19 mouse cellular contexts compared by ENCODE assay signal in the genomic region with DNA sequence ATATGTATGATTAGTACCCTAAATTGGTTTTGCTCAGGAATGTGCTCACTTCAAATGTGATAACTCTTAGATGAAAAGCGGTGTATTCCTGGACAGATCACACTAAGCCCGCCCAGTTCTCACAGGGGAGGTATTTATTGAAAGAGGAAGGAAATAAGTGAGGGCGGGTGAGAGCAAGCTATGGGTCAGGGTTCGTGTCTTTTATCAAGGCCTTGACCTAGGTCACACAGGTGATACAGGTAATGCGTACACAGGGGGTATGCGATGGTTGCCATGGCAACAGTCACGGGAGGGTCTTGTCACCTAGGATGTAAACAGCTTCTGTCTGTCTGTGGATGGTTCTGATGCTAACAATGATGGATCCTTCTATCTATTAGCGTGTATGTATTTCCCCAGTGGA.
A peak's percentile ranks its signal among the peaks of the same experiment; 100 is the strongest.
DNase-seq lines count a peak whose midpoint lies in the region; ATAC-seq and TF ChIP-seq lines count a peak whose summit lies in the region.
"Had no signal": no experiment of that assay in that cellular context is flagged by ENCODE, and none has a peak within 500 bp of the region (broad histone marks: within the 10 kb centered on the region; RNA-seq: fewer than 3 reads in every experiment).

No protein-coding gene starts in this region.

- 0 out of 2 replicates have a peak, but pooled peaks cover 4% of the 10 kb centered on the region for H3K27me3 ChIP-seq in liver, embryonic 12.5 days (replicated peaks)
- H3K27me3 ChIP-seq in intestine, postnatal 0 days (replicated peaks; ENCODE audit: control insufficient read depth, insufficient read depth, low read length) = no peaks in the 10 kb centered on the region
- H3K27me3 ChIP-seq in midbrain, embryonic 13.5 days = no peaks in the 10 kb centered on the region
- H3K27me3 ChIP-seq: embryonic facial prominence, embryonic 13.5 days; limb, embryonic 13.5 days had no signal

- no peaks in the 10 kb centered on the region for H3K9me3 ChIP-seq in liver, embryonic 12.5 days (replicated peaks)
- H3K9me3 ChIP-seq in ES-E14 (ENCODE audit: control insufficient read depth, insufficient read depth, low read depth, low read length) = no peaks in the 10 kb centered on the region
- no peaks in the 10 kb centered on the region for H3K9me3 ChIP-seq in intestine, postnatal 0 days (ENCODE audit: control insufficient read depth)
- no peaks in the 10 kb centered on the region for H3K9me3 ChIP-seq in midbrain, embryonic 13.5 days
- H3K9me3 ChIP-seq: limb, embryonic 13.5 days had no signal

- no peak for TF ChIP-seq CTCF in intestine, postnatal 0 days (IDR thresholded peaks at IDR 0.05; ENCODE audit: low read depth)

- WGBS in liver, embryonic 12.5 days (ENCODE audit: insufficient replicate concordance) = 56% methylated on average over 8 of the region's 8 CpGs
- WGBS in intestine, postnatal 0 days = 40% methylated on average over 8 of the region's 8 CpGs
- WGBS in midbrain, embryonic 13.5 days = 90% methylated on average over 8 of the region's 8 CpGs

- 0 out of 2 replicates have a peak, but pooled peaks have one; percentile 25 for ATAC-seq in liver, embryonic 12.5 days
- ATAC-seq in intestine, postnatal 0 days = no peak
- ATAC-seq in midbrain, embryonic 13.5 days = no peak
- ATAC-seq: forebrain, embryonic 14.5 days; hindbrain, embryonic 16.5 days had no signal

- H3K4me2 ChIP-seq in liver, embryonic 12.5 days = no peak overlapping the region
- H3K4me2 ChIP-seq in intestine, postnatal 0 days (replicated peaks; ENCODE audit: low read depth) = 0 out of 2 replicates have a peak overlapping the region, but pooled peaks have one; percentile 54
- H3K4me2 ChIP-seq in midbrain, embryonic 13.5 days (replicated peaks) = no peak overlapping the region
- H3K4me2 ChIP-seq: embryonic facial prominence, embryonic 13.5 days; limb, embryonic 13.5 days had no signal

- peaks cover 53% of the 10 kb centered on the region for H3K4me1 ChIP-seq in liver, embryonic 12.5 days
- H3K4me1 ChIP-seq in ES-E14 (ENCODE audit: control insufficient read depth in 2 of 2, insufficient read depth in 2 of 2, low read length in 2 of 2, poor library complexity in 1 of 2) = peaks cover 12 to 30% of the 10 kb centered on the region in 2 experiments; a peak in 3 of 4 replicates
- 0 out of 2 replicates have a peak, but pooled peaks cover 13% of the 10 kb centered on the region for H3K4me1 ChIP-seq in intestine, postnatal 0 days (replicated peaks; ENCODE audit: control insufficient read depth, insufficient read depth, low read length)
- H3K4me1 ChIP-seq in midbrain, embryonic 13.5 days (replicated peaks) = no peaks in the 10 kb centered on the region

- DNase-seq in liver (no peak), ES-E14 (ENCODE audit: low read depth, low spot score) (no peak)
- no peak for DNase-seq in lung, postnatal 4 days
- no peak for DNase-seq in right cerebral cortex, adult 18-20 months
- DNase-seq: adrenal gland, adult 2 months; cerebellum, adult 9-10 months; gastrocnemius, postnatal 36 days; heart, postnatal 4 days; kidney, adult 18-20 months; lung, postnatal 14 days; thymus, postnatal 36 days had no signal

- H3K4me3 ChIP-seq in liver, embryonic 12.5 days = no peak overlapping the region
- no peak overlapping the region for H3K4me3 ChIP-seq in ES-E14 (ENCODE audit: insufficient read depth in 1 of 2, low read depth in 1 of 2, low read length in 2 of 2, poor library complexity in 1 of 2, severe bottlenecking in 1 of 2)
- H3K4me3 ChIP-seq in intestine, postnatal 0 days (ENCODE audit: low read depth, low read length) = no peak overlapping the region
- H3K4me3 ChIP-seq in midbrain, embryonic 13.5 days (replicated peaks) = no peak overlapping the region
- H3K4me3 ChIP-seq: embryonic facial prominence, embryonic 13.5 days; limb, embryonic 13.5 days had no signal

- in situ Hi-C loops in ES-E14 (cut with MboI; ENCODE audit: low sequenced_read_pairs in 2 of 2, unreplicated experiment in 2 of 2) = no loop called here

- no peaks in the 10 kb centered on the region for H3K36me3 ChIP-seq in liver, embryonic 12.5 days
- H3K36me3 ChIP-seq in ES-E14 (ENCODE audit: control insufficient read depth, insufficient read depth, low read length, poor library complexity, severe bottlenecking) = no peaks in the 10 kb centered on the region
- H3K36me3 ChIP-seq in intestine, postnatal 0 days (ENCODE audit: control insufficient read depth, insufficient read depth) = no peaks in the 10 kb centered on the region
- no peaks in the 10 kb centered on the region for H3K36me3 ChIP-seq in midbrain, embryonic 13.5 days
- H3K36me3 ChIP-seq: embryonic facial prominence, embryonic 13.5 days; limb, embryonic 13.5 days had no signal

- no peak overlapping the region for H3K9ac ChIP-seq in liver, embryonic 12.5 days
- H3K9ac ChIP-seq in ES-E14 (ENCODE audit: insufficient read depth, low read depth, low read length, poor library complexity, severe bottlenecking) = no peak overlapping the region
- no peak overlapping the region for H3K9ac ChIP-seq in intestine, postnatal 0 days (ENCODE audit: low read depth, low read length)
- H3K9ac ChIP-seq in midbrain, embryonic 13.5 days (replicated peaks) = no peak overlapping the region
- H3K9ac ChIP-seq: embryonic facial prominence, embryonic 13.5 days; limb, embryonic 13.5 days had no signal

- H3K27ac ChIP-seq in liver, embryonic 12.5 days = no peak overlapping the region
- peak overlapping the region; percentile 56; the same call in 1 of the 2 replicates for H3K27ac ChIP-seq in ES-E14 (ENCODE audit: insufficient read depth, low read depth, low read length, poor library complexity, severe bottlenecking)
- H3K27ac ChIP-seq in intestine, postnatal 0 days (ENCODE audit: low read depth, low read length) = no peak overlapping the region
- H3K27ac ChIP-seq in midbrain, embryonic 13.5 days = no peak overlapping the region
- H3K27ac ChIP-seq: embryonic facial prominence, embryonic 13.5 days; kidney, postnatal 0 days; limb, embryonic 13.5 days had no signal

TF ChIP-seq in ES-E14, 5 proteins besides CTCF, POLR2A, EP300 and RAD21:
- TF ChIP-seq CHD2 (IDR thresholded peaks at IDR 0.05; ENCODE audit: low read depth, low read length) (no peak), MAFK (IDR thresholded peaks at IDR 0.05; ENCODE audit: insufficient read depth, low read depth, low read length) (no peak), HCFC1 (IDR thresholded peaks at IDR 0.05; ENCODE audit: borderline replicate concordance, insufficient read depth, low read length) (no peak), ZC3H11A (IDR thresholded peaks at IDR 0.05; ENCODE audit: borderline replicate concordance, low read depth, low read length) (no peak), ZNF384 (IDR thresholded peaks at IDR 0.05; ENCODE audit: low read depth, low read length) (no peak)
